Mouse (Mus musculus): ENCODE results near the gene Stxbp1. TPM values are rescaled to one million over a fixed set of nuclear protein-coding genes. Genes with fewer than 3 reads are reported as not detected.

Stxbp1 gene
- polyA plus RNA-seq, 1 experiment from 2014 or later: 22.4 TPM

- Histone ChIP-seq H3K9me3 (ENCODE audit: low read length) (no peaks in the 10 kb centered on the region), H3K4me1 (ENCODE audit: insufficient read depth, low read depth, low read length) (peaks cover 34% of the 10 kb centered on the region), H3K4me3 (ENCODE audit: low read depth, low read length) (peak within 1 kb of the TSS; percentile 91), H3K4me2 (replicated peaks; ENCODE audit: low read depth, low read length) (peak within 1 kb of the TSS; percentile 88), H3K27me3 (replicated peaks; ENCODE audit: insufficient read depth, low read length) (no peaks in the 10 kb centered on the region), H3K9ac (replicated peaks; ENCODE audit: low read depth) (peak within 1 kb of the TSS; percentile 93), H3K27ac (ENCODE audit: low read length) (peak within 1 kb of the TSS; percentile 96), H3K36me3 (ENCODE audit: insufficient read depth, low read length) (no peaks in the 10 kb centered on the region)
- WGBS: under 1% methylated on average over 51 of the region's 68 CpGs
- TF ChIP-seq EP300 (IDR thresholded peaks at IDR 0.05) (peak; percentile 69), CTCF (IDR thresholded peaks at IDR 0.05) (no peak)
- ATAC-seq (peak; percentile 63), DNase-seq (ENCODE audit: low spot score) (peak; percentile 92)
Observed at GRCm38 (mm10) chr2:32875675-32876489, 28.8 kb upstream of the Stxbp1 start, which contains the start of gene Fam129b. TSS of gene Fam129b (plus strand) at chr2:32876114.

DNA sequence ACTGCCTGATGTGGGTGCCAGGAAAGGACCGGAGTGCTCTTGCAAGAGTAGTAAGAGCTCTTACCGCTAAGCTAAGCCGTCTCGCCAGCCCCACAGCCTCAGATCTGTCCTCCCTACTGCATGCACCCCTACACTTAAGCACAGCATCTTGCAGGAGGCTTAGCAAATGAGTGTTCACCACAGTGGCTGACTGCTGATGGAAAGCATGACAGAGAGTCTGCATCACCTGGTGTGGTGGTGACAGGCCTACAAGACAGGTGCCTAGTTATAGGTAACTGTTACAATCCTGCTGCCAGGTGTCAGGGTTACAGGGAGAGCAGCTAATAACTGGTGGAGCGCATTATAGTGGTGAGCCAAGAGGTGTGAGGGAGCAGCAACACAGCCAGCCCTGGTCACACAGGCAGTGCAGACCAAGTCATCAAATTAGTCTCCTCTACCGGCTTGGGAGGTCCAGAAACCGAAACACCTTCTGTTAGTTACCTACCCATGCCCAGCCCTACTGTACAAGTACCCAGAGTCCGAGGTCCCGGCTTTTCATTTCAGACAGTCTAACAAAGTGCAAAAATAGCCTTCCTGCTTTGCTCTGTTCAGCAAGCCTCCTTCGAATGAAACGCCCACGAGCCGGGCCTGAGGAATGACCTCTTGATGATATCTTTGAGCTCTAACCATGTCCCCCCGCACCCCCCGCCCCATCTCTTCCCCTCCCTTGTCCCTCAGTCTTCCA lies 28.1 kb upstream of the Stxbp1 start:
- ATAC-seq (0 out of 2 replicates have a peak, but pooled peaks have one; percentile 2), DNase-seq (ENCODE audit: low spot score) (peak; percentile 80)
- H3K4me2 ChIP-seq (replicated peaks; ENCODE audit: low read depth, low read length): peak overlapping the region; percentile 88
- H3K36me3 ChIP-seq (ENCODE audit: insufficient read depth, low read length): no peaks in the 10 kb centered on the region
- TF ChIP-seq EP300 (IDR thresholded peaks at IDR 0.05) (no peak; the same call in 1 of the 2 replicates), CTCF (IDR thresholded peaks at IDR 0.05) (no peak; the same call in 1 of the 2 replicates)
- no peaks in the 10 kb centered on the region for H3K9me3 ChIP-seq (ENCODE audit: low read length)
- H3K27ac ChIP-seq (ENCODE audit: low read length): peak overlapping the region; percentile 96
- H3K4me1 ChIP-seq (ENCODE audit: insufficient read depth, low read depth, low read length): peaks cover 26% of the 10 kb centered on the region; the same call in 1 of the 2 replicates
- WGBS: 6% methylated on average over 15 of the region's 15 CpGs
- H3K27me3 ChIP-seq (replicated peaks; ENCODE audit: insufficient read depth, low read length): no peaks in the 10 kb centered on the region
- peak overlapping the region; percentile 93 for H3K9ac ChIP-seq (replicated peaks; ENCODE audit: low read depth)
- H3K4me3 ChIP-seq (ENCODE audit: low read depth, low read length): peak overlapping the region; percentile 91

GRCm38 (mm10) chr2:32874070-32874469 lies 27.0 kb upstream of the Stxbp1 start:
- no peaks in the 10 kb centered on the region for H3K27me3 ChIP-seq (replicated peaks; ENCODE audit: insufficient read depth, low read length)
- ATAC-seq (no peak), DNase-seq (ENCODE audit: low spot score) (peak; percentile 70)
- 36% methylated on average over 3 of the region's 3 CpGs for WGBS
- H3K9ac ChIP-seq (replicated peaks; ENCODE audit: low read depth): no peak overlapping the region
- no peak overlapping the region for H3K4me2 ChIP-seq (replicated peaks; ENCODE audit: low read depth, low read length)
- H3K9me3 ChIP-seq (ENCODE audit: low read length): no peaks in the 10 kb centered on the region
- H3K36me3 ChIP-seq (ENCODE audit: insufficient read depth, low read length): no peaks in the 10 kb centered on the region
- no peak overlapping the region for H3K4me3 ChIP-seq (ENCODE audit: low read depth, low read length)
- H3K4me1 ChIP-seq (ENCODE audit: insufficient read depth, low read depth, low read length): peaks cover 16% of the 10 kb centered on the region; the same call in 1 of the 2 replicates
- TF ChIP-seq EP300 (IDR thresholded peaks at IDR 0.05) (peak; percentile 76), CTCF (IDR thresholded peaks at IDR 0.05) (no peak)
- H3K27ac ChIP-seq (ENCODE audit: low read length): peak overlapping the region; percentile 96

DNA sequence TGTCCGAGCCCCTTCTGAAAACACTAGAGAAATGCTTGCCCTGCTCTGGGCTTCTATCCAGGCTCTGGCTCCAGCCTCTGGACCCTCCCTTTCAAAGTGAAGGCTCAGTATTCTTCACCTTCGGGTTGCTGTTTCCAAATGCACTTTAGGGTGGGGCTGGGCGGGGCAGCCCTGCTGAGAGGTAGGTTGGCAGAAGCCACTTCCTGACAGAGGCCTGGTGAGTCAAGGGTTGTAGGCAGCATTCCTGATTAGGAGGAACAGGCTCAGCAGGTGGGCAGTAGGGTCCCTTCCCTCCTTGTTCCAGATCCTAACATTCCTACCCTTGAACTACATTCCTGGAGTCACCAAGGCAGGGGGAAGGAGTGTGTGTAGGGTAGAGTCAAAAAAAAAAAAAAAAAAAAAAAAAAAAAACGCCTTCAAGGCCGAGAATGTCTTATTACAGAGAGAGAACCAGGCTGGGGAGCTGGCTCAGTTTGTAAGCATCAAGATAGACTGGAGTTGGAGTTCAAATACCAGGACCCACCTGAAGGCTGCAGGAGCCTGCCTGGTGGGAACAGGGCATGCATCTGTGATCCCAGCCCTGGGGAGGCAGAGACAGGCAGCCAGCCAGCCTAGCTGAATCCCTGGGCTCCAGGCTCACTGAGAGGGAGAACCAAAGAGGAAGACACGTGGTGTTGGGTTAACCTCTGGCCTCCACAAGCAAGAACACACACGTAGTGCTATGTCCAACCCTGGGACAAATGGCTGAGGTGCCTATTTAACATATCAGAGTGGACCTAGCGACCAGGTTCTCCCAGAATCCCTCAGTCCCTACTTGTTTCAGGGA lies 23.4 kb upstream of the Stxbp1 start:
- no peaks in the 10 kb centered on the region for H3K36me3 ChIP-seq (ENCODE audit: insufficient read depth, low read length)
- H3K4me3 ChIP-seq (ENCODE audit: low read depth, low read length): no peak overlapping the region
- H3K4me1 ChIP-seq (ENCODE audit: insufficient read depth, low read depth, low read length): peaks cover 21% of the 10 kb centered on the region; the same call in 1 of the 2 replicates
- DNase-seq (ENCODE audit: low spot score): peak; percentile 94
- H3K4me2 ChIP-seq (replicated peaks; ENCODE audit: low read depth, low read length): 0 out of 2 replicates have a peak overlapping the region, but pooled peaks have one; percentile 19
- TF ChIP-seq CTCF (IDR thresholded peaks at IDR 0.05): no peak
- peak; percentile 38; the same call in 1 of the 2 replicates for TF ChIP-seq EP300 (IDR thresholded peaks at IDR 0.05)
- ATAC-seq: peak; percentile 79
- H3K9ac ChIP-seq (replicated peaks; ENCODE audit: low read depth): no peak overlapping the region
- no peaks in the 10 kb centered on the region for H3K27me3 ChIP-seq (replicated peaks; ENCODE audit: insufficient read depth, low read length)
- H3K9me3 ChIP-seq (ENCODE audit: low read length): no peaks in the 10 kb centered on the region
- peak overlapping the region; percentile 88 for H3K27ac ChIP-seq (ENCODE audit: low read length)
- 30% methylated on average over 8 of the region's 8 CpGs for WGBS

DNA sequence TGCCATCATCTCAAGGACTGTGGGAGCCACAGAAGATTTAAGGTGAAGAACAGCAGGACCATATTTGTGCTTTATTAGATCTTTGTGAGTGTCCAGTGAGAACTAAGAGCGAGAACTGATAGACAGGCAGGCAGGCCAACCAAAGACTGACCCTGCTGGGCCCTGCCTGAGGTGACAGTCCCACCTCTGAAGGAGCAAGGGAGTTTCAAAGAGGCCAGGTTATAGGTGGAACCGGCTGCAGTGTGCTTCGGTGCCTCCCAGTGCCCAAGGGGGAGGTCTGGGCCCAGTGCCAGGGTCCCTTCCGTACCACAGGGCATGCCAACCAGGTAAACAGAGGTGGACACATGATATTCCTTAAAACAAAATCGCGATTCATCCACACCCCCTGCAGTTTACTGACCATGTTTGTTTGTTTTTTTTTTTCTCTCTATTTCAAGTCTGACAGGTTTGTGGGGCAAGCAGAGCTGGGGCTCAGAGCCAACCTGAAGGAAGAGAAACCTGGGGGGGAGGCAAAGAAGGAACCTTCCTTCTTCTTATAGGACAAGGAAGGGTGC lies 22.8 kb upstream of the Stxbp1 start:
- Histone ChIP-seq H3K4me2 (replicated peaks; ENCODE audit: low read depth, low read length) (peak overlapping the region; percentile 19; the same call in 1 of the 2 replicates), H3K9me3 (ENCODE audit: low read length) (no peaks in the 10 kb centered on the region), H3K4me1 (ENCODE audit: insufficient read depth, low read depth, low read length) (peaks cover 16% of the 10 kb centered on the region; the same call in 1 of the 2 replicates), H3K9ac (replicated peaks; ENCODE audit: low read depth) (no peak overlapping the region), H3K36me3 (ENCODE audit: insufficient read depth, low read length) (no peaks in the 10 kb centered on the region), H3K27me3 (replicated peaks; ENCODE audit: insufficient read depth, low read length) (no peaks in the 10 kb centered on the region), H3K27ac (ENCODE audit: low read length) (peak overlapping the region; percentile 88), H3K4me3 (ENCODE audit: low read depth, low read length) (no peak overlapping the region)
- ATAC-seq (peak; percentile 65), DNase-seq (ENCODE audit: low spot score) (peak; percentile 87)
- TF ChIP-seq CTCF (IDR thresholded peaks at IDR 0.05) (no peak), EP300 (IDR thresholded peaks at IDR 0.05) (no peak)
- WGBS: 27% methylated on average over 6 of the region's 6 CpGs
